Mouse (Mus musculus): ENCODE measurements around the gene Pknox2.

The Pknox2 gene

DNA sequence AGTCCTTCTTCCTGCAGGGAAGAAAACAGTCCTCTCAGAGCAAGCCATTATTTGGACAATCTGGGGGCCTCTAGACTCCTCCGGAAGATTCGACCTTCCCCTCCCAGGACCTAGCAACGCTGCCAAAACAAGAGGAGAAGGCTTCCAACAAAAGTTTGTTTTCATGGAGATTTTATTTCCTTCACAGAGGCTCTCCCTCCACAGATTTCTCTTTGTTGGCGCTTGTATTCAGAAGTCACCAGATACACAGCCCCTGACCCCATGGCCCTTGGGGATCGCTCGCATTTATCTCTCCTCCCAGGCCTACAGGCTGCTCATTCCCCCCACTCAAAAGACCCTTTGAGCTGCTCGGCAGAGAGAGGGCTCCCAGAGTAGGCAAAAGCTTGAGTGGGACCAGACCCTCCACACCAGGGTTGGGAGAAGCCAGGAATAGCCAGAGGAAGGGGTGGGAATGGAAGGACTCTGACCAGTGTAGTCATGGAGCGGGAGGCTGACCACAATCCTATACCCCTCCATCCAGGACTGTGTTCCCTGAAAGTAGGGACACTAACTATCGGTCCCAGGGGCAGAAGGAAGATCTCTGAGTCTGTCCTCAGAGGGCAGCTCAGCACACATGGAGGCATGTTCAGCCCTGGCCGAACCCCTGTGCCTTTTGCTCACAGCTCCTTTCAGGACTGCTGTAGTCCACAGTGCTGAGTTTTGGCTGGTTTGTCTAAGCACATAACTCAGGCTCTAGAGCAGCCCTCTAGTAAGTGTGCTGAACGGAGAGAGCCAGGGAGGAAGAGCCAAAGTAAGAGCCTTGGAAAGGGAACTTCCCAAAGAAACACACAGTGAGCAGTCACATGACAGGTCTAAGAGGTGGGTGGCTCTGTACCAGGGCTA, 45.9 kb downstream of the Pknox2 start:
- DNase-seq (ENCODE audit: extremely low spot score, low spot score) = peak; percentile 64

DNA sequence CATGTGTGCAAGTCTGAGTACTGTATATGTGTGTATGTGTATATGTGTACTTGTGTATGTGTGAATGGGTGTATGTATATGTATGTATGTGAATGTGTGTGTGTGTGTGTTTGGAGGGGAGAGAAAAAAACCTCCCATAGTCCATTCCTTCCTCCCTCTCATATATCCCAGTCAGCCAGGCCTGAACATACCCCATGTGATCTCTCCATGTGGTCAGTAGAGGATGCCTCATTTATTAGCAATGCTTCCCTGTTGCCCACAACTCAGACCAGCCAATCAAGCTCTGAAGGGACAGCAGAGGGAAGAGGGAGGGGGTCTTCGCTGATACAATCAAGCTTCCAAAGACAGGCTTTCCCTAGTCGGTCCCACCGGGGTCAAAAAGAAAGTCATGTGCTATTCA, 47.6 kb downstream of the Pknox2 start:
- no peak for DNase-seq (ENCODE audit: extremely low spot score, low spot score)

DNA sequence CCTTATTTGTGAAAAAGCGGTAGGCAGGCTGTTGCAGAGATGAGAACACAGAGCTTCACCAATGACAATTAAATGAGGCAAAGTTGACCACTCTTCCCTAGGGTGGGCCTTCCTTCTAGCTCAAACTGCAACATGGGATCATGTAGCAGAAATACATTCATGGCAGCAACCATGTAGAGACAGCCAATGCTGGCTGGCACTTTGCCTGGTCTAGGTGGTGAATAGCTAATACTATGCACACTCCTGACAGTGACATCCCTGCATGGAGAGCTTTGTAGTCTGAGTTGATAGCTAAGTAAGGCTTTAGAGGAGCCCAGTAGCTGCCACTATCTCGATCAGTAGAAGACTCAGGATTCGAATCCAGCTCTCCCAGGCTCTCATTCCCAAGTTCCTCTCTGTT, 48.6 kb downstream of the Pknox2 start:
- DNase-seq (ENCODE audit: extremely low spot score, low spot score) = no peak

DNA sequence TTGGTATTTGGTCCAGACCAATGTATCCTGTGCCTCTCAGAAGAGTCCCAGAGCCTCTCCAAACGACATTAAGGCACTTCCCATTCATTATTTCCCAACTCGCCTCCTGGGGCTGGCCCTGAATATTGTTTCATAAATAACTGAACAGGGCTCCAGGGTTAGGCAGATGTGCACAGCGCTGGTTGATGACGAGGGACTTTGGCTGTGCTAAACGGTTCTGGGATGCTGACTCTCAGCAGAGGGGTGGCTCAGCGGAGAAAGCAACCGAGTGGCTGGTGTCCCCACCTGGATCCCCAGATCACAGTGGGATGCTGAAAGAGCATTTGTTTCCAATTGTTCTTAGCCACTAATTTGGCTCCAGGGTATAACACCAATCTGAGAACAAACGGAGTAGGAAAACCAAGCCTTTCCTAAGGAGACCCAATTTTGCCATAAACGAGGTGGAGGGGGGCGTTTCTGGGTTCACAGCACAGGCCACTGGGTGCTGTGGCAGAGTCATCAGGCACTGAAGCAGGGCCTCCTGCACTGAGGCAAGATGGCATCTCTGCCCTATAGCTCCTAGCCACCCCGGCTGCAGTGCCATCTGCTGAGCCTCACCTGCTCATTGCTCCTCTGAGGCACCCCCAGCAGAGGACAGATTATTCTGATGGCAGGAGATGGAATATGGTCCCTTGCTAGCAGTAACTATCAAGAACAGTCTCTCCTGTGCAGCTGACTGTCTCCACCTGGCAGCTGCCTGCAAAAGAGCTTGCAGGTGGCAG, 52.8 kb downstream of the Pknox2 start:
- DNase-seq (ENCODE audit: extremely low spot score, low spot score) = no peak

DNA sequence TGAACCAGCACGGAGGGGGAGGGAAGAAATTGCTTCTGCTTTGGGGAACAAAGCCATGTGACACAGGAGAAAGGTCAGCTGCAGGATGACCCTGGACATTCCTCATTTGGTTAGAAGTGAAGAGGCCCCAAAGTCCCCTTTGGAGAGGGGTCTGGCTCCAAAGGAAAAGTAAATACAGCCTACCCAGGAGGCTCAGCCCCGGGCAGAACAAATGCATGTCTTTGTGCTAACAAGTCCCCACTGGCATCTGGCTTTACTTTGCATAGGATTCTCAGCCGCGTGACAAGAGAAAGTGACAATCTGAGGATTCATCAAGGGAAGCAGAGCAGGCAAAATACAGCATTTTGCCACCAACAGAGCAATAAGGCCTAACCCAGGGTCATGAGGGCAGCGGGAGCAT, 54.1 kb downstream of the Pknox2 start:
- peak; percentile 85 for DNase-seq (ENCODE audit: extremely low spot score, low spot score)

DNA sequence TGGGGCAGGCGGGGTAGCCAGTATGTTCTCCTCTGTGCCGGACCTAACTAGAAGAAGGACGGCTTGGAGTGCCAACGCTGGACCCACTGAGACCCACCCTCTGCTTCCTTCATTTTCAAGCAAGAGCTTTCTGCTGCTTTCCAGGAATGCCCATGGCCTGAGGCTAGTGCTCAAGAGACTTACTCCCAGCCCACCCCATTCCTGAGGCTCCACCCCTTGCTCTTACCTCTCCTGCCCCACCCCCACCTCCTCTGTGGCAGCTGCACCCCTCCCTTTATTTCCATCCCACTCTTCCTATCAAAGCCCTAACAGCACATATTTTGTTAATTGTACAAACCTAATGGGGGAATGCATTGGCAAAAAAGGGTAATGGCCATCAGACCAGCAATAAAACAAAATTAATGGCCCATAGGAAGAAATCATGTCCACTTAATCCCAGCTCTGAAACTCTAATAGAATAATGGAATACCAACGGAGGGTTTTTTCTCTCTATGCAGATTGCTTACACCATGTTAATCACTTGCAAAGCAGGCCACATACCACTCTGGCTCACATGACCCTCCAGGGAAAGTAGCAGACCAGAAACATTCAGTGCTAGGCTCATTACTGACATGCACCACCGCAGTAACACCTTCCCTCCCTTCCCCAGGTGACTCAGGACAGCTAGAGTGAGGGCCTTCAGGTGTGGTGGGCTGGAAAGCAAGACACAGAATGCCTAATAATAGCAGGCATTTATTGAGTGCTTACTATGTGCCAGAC, 57.1 kb downstream of the Pknox2 start:
- DNase-seq (ENCODE audit: extremely low spot score, low spot score) = no peak

DNA sequence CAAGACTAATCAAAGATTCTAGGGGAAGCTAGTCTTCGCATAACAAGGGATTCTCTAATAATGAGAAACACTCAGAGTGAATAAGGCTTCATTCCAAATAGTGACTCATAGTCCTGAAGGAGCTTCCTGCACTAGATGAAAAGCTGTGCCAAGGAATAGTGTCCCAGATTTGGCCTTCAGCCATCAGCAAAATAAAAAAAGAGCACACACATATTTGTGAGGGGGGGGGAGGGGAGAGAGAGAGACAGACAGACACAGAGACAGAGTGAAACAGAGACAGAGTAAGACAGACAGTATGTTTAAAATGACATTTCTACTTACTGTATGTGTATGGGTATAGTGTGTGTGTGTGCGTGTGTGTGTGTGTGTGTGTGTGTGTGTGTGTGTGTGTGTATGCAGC, 61.8 kb downstream of the Pknox2 start:
- no peak for DNase-seq (ENCODE audit: extremely low spot score, low spot score)

DNA sequence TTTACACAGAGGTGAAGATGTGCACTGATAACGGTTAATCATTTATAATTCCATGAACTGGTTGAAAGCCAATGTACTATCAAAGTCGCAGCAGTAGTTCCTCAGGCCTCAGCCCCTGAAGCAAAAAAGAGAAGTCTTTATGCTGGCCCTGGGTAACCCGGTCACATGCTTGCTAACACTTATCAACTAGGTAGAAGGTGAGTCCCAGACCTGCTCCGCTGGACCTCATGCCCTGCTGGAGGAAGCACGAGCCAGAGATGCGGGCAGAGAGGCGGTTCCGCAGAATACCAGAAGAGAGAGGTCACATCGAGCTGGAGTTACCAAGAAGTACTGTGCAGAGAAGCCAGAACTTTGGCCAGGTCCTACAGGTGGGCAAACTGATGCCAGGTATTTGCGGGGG, 65.0 kb downstream of the Pknox2 start:
- no peak for DNase-seq (ENCODE audit: extremely low spot score, low spot score)

DNA sequence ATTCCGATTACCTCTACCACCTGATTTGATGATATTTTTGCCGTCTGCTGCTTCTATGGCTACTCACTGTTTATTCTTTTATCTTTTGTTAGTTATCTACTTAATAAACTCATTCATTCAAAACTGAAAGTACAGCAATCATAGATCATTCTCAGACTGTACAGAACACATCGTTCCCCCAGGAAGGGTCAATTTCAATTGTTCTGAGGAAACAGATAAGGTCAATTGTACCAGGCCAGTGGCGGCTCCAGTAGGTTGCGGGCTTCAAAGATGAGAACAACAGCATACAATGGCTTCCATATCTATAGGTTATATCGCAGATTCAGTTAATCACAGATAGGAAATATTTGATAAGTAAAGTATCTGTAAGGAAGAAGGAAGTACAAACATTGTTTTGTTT, 66.9 kb downstream of the Pknox2 start:
- no peak for DNase-seq (ENCODE audit: extremely low spot score, low spot score)

DNA sequence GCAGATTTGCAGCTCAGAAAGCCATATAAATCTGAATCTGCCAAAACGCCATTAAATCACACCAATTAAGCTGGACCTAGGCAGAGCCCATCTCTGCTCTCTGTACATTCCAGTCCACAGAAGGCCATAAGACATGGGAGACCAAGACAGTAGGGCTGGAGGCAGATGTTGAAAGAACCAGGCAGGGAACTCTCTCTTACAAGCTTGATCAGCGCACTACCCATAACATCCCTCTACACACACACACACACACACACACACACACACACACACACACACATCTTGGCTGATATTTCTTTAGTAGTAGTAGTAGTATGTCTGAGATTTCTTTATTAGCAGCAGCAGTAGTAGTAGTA, 70.2 kb downstream of the Pknox2 start:
- no peak for DNase-seq (ENCODE audit: extremely low spot score, low spot score)

DNA sequence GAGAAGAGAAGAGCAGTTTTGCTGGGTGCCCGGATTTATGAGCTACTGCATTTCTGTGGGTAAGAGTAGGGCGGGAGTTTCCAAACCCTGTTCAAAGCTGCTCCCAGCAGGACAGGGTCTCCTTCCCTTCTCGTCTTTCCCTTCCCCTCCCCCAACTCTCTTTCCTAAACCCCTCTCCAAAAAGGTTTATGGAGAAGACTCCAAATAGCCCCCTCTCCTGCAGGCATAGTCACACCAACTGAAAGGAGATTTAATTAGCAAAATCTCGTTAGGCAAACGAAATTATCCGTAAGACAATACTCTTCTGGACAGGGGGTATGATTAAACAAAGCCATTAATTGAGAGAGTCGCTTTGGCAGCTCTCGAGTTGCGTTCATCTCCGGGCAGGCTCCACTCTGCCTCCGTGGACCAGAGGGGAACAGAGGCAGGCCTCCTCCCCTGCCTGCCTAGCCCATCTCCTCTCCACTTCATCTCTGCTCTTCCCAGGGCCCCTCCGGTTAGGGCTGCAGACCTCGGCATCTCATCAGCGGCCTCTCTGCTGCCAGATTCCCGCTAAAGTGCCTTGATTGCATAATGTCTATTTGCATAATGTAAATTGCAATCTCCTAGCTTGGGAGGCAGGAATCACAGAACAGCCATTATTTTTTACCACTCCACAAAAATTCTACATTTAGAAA, 70.7 kb downstream of the Pknox2 start:
- no peak for DNase-seq (ENCODE audit: extremely low spot score, low spot score)

DNA sequence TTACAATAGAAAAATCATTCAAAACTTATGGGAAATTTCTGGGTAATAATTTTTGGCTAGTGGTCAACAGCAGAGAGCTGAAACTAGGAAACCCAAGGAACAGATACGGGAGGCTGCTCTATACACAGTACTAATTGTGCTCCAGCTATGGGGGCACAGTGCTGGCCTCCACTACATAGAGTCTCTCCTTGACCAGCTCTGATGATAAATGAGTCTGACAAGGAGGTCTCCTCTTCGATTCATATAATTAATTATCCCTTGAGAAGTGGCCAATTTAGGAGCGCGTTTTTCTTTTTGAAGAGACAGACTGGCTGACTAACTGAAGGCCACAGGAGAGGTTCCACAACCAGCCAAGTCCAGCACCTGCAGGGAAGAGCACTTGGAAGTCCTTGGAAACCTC, 71.3 kb downstream of the Pknox2 start:
- DNase-seq (ENCODE audit: extremely low spot score, low spot score) = no peak

DNA sequence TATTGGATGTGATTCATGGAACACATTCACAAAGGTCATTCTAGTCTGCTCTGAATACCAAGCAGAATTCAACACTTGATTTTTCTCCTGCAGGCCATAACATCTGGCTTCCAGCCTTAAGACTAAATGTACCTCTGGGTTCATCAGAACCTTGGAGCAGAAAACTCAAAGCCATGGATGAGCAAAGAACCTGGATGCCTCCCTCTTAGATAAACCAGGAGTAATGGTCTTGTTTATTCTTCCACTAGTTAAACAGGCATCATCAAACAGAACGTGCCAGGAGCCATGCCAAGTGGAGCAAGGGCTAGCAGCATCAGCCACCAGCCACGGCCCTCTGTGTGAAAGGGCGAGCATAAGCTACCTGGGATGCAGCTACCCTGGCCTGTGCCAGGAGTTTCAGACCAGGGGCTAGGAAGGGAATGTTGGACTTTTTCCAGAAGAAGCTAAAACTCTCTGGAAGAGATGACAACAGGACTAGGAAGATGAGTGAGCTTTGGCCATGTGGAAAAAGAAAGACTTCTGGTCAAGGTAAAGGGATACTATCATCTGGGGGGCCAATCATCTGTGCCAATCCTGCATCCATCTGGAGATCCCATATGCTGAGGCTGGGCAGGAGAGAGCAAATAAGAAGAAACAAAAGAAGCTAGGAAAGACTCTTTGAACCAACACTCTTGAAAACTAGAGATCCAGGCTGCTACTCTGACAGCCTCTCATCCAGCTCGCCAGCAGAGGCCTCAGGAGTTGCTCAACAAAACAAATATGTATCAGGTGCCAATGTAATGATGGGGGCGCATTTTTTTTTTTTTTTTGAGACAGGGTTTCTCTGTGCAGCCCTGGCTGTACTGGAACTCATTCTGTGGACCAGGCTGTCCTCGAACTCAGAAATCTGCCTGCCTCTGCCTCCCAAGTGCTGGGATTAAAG, 77.6 kb downstream of the Pknox2 start:
- no peak for DNase-seq (ENCODE audit: extremely low spot score, low spot score)

DNA sequence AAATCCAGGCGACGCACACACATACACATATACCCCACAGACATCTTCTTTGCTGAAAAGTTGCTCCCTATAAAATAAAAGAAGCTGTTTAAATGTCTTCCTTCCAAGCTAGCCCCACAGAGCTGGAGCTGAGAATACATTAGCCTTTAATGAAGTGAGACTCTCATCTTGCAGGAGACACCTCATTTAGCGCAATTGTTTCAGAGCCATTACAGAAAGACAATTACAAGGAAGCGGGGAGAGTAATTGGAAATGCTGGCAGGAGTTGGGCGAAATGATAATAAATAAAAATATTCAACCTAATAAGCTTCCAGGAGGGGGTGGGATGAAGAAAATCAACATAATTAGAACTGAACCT, 79.8 kb downstream of the Pknox2 start:
- DNase-seq (ENCODE audit: extremely low spot score, low spot score) = no peak

DNA sequence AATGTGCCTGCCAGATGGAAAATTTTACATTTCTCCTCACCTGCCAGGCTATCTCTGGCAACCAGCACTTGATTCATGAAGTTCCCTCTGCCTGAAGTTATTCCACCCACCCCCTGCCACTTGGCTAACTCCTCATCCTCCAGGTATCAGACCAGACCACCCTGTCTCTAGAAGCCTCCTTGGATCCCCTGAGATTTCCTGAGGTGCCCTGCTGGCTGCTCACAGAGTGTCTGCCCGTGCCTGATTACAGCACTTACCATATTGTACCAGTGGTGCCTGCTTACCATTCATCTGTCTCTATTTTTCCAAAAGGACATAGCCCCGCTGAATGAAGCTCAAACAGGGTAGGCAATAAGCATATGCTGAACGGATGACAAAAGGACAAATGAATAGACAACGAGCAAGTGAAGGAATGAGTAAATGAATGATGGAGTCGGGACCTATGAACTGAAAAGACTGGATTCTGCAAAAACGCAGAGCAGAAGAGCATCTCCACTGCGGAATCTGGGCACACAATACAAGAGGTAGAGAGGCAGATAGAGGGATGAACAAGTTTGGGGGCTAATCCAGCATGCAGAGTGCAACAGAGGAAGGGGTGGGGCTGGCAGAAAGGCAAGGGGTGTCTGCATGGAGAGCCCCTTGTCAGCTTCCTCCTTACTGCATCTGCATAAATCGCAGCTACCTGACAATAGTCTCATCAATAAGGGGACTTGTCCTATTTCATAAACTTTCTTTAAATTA, 80.3 kb downstream of the Pknox2 start:
- DNase-seq (ENCODE audit: extremely low spot score, low spot score) = no peak

DNA sequence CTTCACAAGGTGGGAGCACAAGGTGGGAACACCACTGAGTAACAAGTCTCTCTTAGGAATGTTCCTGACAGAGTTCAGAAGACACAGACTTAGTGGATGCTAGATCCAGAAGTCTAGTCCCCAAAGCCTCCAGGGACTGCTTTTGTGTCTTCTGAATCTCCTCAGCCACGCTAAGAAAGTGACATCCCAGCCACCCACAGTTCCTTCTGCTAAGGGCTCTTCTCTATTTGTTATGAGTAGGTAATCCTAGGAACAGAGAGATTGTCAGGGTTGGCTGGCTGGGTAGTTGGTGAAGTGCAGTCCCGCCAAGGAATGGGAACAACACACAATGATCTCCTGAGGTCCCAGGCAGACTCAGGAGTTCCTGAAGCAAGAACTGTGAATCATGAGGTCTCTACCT, 85.6 kb downstream of the Pknox2 start:
- DNase-seq (ENCODE audit: extremely low spot score, low spot score) = no peak

DNA sequence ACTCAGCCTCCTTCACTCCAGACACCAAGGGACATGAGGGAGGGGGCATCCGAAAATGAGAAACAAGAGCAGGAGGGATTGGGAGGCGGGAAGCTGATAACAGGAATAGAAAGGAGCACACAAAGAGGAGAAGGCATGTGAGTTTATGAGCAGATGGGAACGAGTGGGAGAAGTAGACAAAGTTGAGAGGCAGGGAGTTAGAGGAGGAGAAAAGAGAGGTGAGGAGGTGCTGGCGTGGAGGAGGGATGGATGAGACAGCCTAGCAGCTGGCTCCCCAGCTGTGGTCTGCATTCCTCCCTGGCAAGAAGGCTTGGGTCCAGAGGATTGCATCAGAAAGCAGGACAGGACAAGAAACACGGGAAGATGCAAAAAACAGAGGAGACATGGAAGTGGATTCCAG, 92.5 kb downstream of the Pknox2 start:
- DNase-seq (ENCODE audit: extremely low spot score, low spot score) = no peak

DNA sequence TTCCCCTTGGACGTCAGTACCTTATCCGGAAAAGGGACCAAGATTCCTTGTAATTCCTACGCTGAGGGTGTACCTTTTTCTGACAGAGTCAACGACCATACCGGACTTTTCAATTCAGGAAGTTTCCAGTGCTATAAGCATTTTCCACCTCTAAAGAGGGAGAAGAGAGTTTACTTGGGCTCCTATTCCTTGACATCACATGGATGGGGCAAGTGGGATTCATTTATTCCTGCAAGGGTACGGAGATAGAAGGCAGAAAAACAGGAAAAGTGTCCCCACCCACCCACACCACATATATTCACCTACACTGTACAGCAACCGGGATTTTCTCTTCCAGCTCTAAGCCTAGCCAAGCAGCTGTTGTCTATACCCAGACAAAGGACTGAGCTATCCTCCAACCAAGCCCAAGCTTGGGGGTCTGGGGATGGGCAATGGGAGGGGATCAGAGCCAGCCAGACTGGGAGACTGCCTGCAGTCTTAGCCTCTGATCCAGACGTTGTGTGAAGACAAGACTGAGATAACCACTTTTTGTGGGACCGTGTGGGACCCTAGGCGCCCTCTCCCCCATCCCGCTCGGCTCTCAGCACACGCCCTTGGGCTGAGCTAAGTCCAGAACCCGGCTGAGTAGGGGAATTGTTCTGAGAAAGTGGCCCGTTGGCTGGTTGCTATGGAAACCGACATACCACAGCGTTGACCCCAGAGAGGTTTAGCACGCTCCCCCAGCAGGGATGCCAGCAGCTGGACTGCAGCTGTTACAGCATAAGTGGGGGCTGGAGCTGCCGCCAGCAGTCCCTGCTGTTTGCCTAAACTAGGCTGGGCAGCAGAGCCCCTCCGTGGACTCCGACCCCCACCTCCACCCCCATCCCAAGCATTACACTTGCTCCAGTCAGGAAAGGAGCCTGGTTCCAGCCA, 93.3 kb downstream of the Pknox2 start:
- peak; percentile 91 for DNase-seq (ENCODE audit: extremely low spot score, low spot score)

DNA sequence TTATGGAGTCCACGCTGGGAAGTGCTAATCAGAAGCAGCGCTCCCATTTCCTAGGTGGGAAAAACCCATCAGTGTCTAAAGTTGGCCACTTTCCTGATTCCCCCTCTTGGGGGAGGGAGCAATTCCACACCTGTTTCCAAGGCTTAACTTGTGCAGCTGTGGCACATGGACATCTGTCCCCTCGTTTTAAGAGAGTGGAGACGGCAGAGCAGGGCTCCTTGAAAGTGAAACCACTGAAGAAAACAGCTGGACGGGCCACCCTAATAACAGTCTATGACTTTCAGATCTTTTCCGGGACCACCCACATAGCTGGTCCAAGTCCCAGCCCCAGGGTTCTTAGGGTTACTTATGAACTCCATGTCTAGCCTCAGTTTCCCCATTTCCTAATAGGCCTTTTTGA, 94.2 kb downstream of the Pknox2 start:
- peak; percentile 52 for DNase-seq (ENCODE audit: extremely low spot score, low spot score)

Data from neural tube, embryonic 10.5 days (tissue).